Mouse (Mus musculus) G1E (cell line): ENCODE results near the gene Nudt2. TPM values are rescaled to one million over a fixed set of nuclear protein-coding genes. Genes with fewer than 3 reads are reported as not detected.

ENCODE experiments used
- ATAC-seq: 2 replicates; pipeline ENCODE4 v1.8.0; 2016; ENCODE audit warnings: mild to moderate bottlenecking; ENCODE audit not compliant: insufficient number of reproducible peaks, poor library complexity, low FRiP score, severe bottlenecking; ENCODE audit errors: extremely low read depth
- DNase-seq: peaks from one replicate; pipeline ENCODE4 v3.0.0; 2012; ENCODE audit warnings: low spot score
- H3K27me3 ChIP-seq: 2 replicates; pipeline ENCODE4 v1.6.1; 2012; ENCODE audit warnings: mild to moderate bottlenecking, low read length, inconsistent platforms; ENCODE audit not compliant: insufficient read depth
- H3K36me3 ChIP-seq: replicated peaks from 2 replicates; pipeline ENCODE3; 2012; ENCODE audit warnings: mild to moderate bottlenecking, inconsistent platforms
- H3K4me1 ChIP-seq: 2 replicates; pipeline ENCODE4 v1.6.1; 2012; ENCODE audit warnings: low read depth, low read length, inconsistent platforms, mixed read lengths; ENCODE audit not compliant: insufficient read depth
- H3K4me3 ChIP-seq: 2 replicates; pipeline ENCODE4 v1.5.1; 2012; ENCODE audit warnings: low read depth, mild to moderate bottlenecking, inconsistent platforms, low read length, moderate library complexity, mixed read lengths
- H3K9me3 ChIP-seq: replicated peaks from 2 replicates; pipeline ENCODE4 v1.6.1; 2012; ENCODE audit warnings: inconsistent platforms
- CTCF ChIP-seq: IDR thresholded peaks from 2 replicates; pipeline ENCODE4 v1.5.1; 2012; ENCODE audit warnings: low read depth, low read length, inconsistent platforms, mixed read lengths
- GATA1 ChIP-seq: IDR thresholded peaks from 2 replicates; pipeline ENCODE4 v1.6.1; 2012; ENCODE audit warnings: borderline replicate concordance, low read length, inconsistent platforms, mixed read lengths
- GATA2 ChIP-seq: IDR thresholded peaks from 2 replicates; pipeline ENCODE4 v1.6.1; 2012; ENCODE audit warnings: low read depth, low read length, inconsistent platforms, borderline replicate concordance
- POLR2AphosphoS5 ChIP-seq: IDR thresholded peaks from 2 replicates; pipeline ENCODE4 v1.6.1; 2012; ENCODE audit warnings: low read depth, low read length, inconsistent platforms; ENCODE audit not compliant: insufficient replicate concordance
- TAL1 ChIP-seq: conservative IDR thresholded peaks from 2 replicates; pipeline ENCODE4 v1.6.1; 2012; ENCODE audit warnings: low read depth, low read length, inconsistent platforms, mixed read lengths
- polyA plus RNA-seq: library from polyadenylated mRNA; stranded (reverse); fragments of >175 nt; gene quantifications from 2 replicates; pipeline ENCODE4 v1.2.3, GENCODE M21; 2012
- total RNA-seq, 2 experiments: library from RNA; stranded (forward) in 1 of 2; stranded (reverse) in 1 of 2; fragments of 200-1000 nt in 1 of 2; fragments of >200 nt in 1 of 2; fragmentation: Nextera tagmentation in 1 of 2; gene quantifications; 2 replicates each; pipeline ENCODE4 v1.2.3; 2014 to 2017

Gene Nudt2
- total and polyA plus RNA-seq, 3 experiments = 12.4 to 62.3 (median 22.5) TPM

GRCm38 (mm10) chr4:41494378-41494777, 29.4 kb downstream of the Nudt2 start:
- Histone ChIP-seq H3K4me1 (peaks cover 12% of the 10 kb centered on the region), H3K4me3 (no peak overlapping the region), H3K9me3 (peaks cover 21% of the 10 kb centered on the region), H3K27me3 (peaks cover 2% of the 10 kb centered on the region; the same call in 1 of the 2 replicates), H3K36me3 (peaks cover 67% of the 10 kb centered on the region)
- no peak for TF ChIP-seq GATA1
- no peak for TF ChIP-seq GATA2
- no peak for TF ChIP-seq TAL1
- no peak for TF ChIP-seq POLR2AphosphoS5
- no peak for TF ChIP-seq CTCF
- ATAC-seq (no peak), DNase-seq (no peak)

DNA sequence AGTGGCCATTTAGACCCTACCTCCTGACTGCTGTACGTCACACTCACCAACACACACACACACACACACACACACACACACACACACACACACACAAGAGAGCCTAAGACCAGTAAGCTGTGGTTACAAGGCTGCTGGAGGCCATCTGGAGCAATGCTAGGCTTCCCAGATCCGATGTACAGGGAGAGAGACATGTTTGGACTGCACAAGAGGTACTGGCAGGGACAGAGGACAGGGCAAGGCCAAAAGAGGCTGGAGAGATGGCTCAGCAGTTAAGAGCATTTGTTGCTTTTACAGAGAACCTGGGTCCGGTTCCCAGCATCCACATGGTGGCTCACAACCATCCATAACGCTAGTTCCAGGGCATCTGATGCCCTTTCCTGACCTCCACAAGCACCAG, 30.1 kb downstream of the Nudt2 start:
- H3K4me1 ChIP-seq = peaks cover 12% of the 10 kb centered on the region
- peaks cover 2% of the 10 kb centered on the region; the same call in 1 of the 2 replicates for H3K27me3 ChIP-seq
- no peak overlapping the region for H3K4me3 ChIP-seq
- H3K9me3 ChIP-seq = peaks cover 21% of the 10 kb centered on the region
- H3K36me3 ChIP-seq = peaks cover 74% of the 10 kb centered on the region
- ATAC-seq (no peak), DNase-seq (no peak)
- TF ChIP-seq GATA1 (no peak), POLR2AphosphoS5 (no peak), CTCF (no peak), GATA2 (no peak), TAL1 (no peak)

DNA sequence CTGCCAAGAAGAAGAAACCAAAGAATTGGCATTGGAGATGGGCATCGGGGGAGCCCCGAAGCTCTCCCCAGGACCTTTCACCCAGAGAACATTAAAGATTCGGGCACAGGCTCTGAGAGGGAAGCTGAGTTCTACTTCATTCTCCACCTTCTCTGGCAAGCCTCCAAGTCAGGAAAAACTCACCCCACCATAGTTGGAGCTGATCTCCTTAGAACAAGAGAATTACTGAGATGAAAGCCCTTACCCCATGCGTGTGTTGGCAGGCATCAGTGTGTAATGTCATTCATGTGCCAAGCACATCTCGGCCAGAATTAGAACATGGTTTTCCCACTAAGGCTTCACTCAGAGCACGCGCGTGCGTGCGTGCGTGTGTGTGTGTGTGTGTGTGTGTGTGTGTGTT, 30.9 kb downstream of the Nudt2 start:
- no peak for ATAC-seq
- peaks cover 12% of the 10 kb centered on the region for H3K4me1 ChIP-seq
- DNase-seq = no peak
- peaks cover 2% of the 10 kb centered on the region; the same call in 1 of the 2 replicates for H3K27me3 ChIP-seq
- peaks cover 21% of the 10 kb centered on the region for H3K9me3 ChIP-seq
- H3K4me3 ChIP-seq = no peak overlapping the region
- H3K36me3 ChIP-seq = peaks cover 81% of the 10 kb centered on the region
- TF ChIP-seq GATA2 (no peak), POLR2AphosphoS5 (no peak), GATA1 (no peak), TAL1 (no peak), CTCF (no peak)

DNA sequence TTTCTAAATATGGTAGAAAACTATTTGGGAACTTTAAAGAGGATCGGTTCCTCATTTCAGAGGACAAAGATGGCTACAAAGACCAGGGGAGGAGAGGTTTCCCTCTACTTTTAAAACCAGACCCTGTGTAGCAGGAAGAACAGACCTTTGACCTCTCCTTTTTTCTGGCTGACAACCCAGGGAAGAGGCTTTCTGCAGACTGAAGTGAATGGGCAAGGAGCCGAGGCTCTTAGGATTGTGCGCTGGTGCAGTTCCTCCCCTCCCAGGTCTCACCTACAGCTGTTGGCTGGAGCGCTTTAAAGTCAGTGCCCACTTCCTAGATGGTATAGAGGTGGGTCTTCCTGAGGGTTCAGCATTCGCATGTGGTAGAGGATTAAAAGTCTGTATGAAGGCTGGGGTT, 32.1 kb downstream of the Nudt2 start:
- ATAC-seq (no peak), DNase-seq (no peak)
- no peak overlapping the region for H3K4me3 ChIP-seq
- H3K27me3 ChIP-seq = peaks cover 2% of the 10 kb centered on the region; the same call in 1 of the 2 replicates
- peaks cover 84% of the 10 kb centered on the region for H3K36me3 ChIP-seq
- H3K9me3 ChIP-seq = peaks cover 21% of the 10 kb centered on the region
- TF ChIP-seq TAL1 (no peak), GATA2 (no peak), GATA1 (no peak), CTCF (no peak), POLR2AphosphoS5 (no peak)
- H3K4me1 ChIP-seq = peaks cover 17% of the 10 kb centered on the region

- peaks cover 22% of the 10 kb centered on the region for H3K4me1 ChIP-seq
- DNase-seq = no peak
- peaks cover 84% of the 10 kb centered on the region for H3K36me3 ChIP-seq
- peaks cover 21% of the 10 kb centered on the region for H3K9me3 ChIP-seq
- H3K4me3 ChIP-seq = peak overlapping the region; percentile 14; the same call in 1 of the 2 replicates
- TF ChIP-seq TAL1 = no peak
- TF ChIP-seq POLR2AphosphoS5 = no peak
- no peak for TF ChIP-seq GATA2
- TF ChIP-seq GATA1 = no peak
- TF ChIP-seq CTCF = no peak
- no peak for ATAC-seq
- H3K27me3 ChIP-seq = peaks cover 2% of the 10 kb centered on the region; the same call in 1 of the 2 replicates
Measured at GRCm38 (mm10) chr4:41497579-41497978, 32.6 kb downstream of the Nudt2 start.

GRCm38 (mm10) chr4:41497995-41498845, 33.3 kb downstream of the Nudt2 start:
- peaks cover 26% of the 10 kb centered on the region for H3K4me1 ChIP-seq
- ATAC-seq (no peak), DNase-seq (no peak)
- H3K4me3 ChIP-seq = peak overlapping the region; percentile 36; the same call in 1 of the 2 replicates
- peaks cover 21% of the 10 kb centered on the region for H3K9me3 ChIP-seq
- peaks cover 2% of the 10 kb centered on the region; the same call in 1 of the 2 replicates for H3K27me3 ChIP-seq
- H3K36me3 ChIP-seq = peaks cover 78% of the 10 kb centered on the region
- TF ChIP-seq GATA1 = no peak
